Mouse (Mus musculus): ENCODE results near the gene Tril.

GRCm38 (mm10) chr6:53782880-53783539 is 37.6 kb downstream of the Tril start:
- TF ChIP-seq CTCF (IDR thresholded peaks at IDR 0.05; ENCODE audit: low read depth, low read length) (0 out of 2 replicates have a peak, but pooled peaks have one; percentile 18), POLR2AphosphoS5 (IDR thresholded peaks at IDR 0.05; ENCODE audit: insufficient replicate concordance, low read depth, low read length) (no peak), GATA1 (IDR thresholded peaks at IDR 0.05; ENCODE audit: borderline replicate concordance, low read length) (no peak), TAL1 (conservative IDR thresholded peaks at IDR 0.05; ENCODE audit: low read depth, low read length) (no peak)

Data from G1E (cell line).